In genomic region chr13:35189028-35189711, GRCm38 (mm10) we compare ENCODE assay signal across 8 mouse cellular contexts.
DNase-seq lines count a peak whose midpoint lies in the region; ATAC-seq and TF ChIP-seq lines count a peak whose summit lies in the region.

No protein-coding gene starts in this region.

- ATAC-seq in forebrain, embryonic 12.5 days (ENCODE audit: low FRiP score): no peak; the same call in 1 of the 2 replicates
- peak; percentile 69 for ATAC-seq in embryonic facial prominence, embryonic 15.5 days (ENCODE audit: insufficient number of reproducible peaks, low FRiP score, low TSS enrichment, low read depth)
- ATAC-seq in heart, postnatal 0 days (ENCODE audit: insufficient read depth, low read depth): no peak
- ATAC-seq in liver, postnatal 0 days: peak; percentile 71
- peak; percentile 65 for ATAC-seq in neural tube, embryonic 12.5 days (ENCODE audit: low FRiP score, low read depth)

- TF ChIP-seq EP300 in heart, postnatal 0 days (IDR thresholded peaks at IDR 0.05; ENCODE audit: low read depth): no peak
- no peak for TF ChIP-seq EP300 in liver, postnatal 0 days (IDR thresholded peaks at IDR 0.05; ENCODE audit: low read depth)

- peak overlapping the region; percentile 69 for H3K27ac ChIP-seq in forebrain, embryonic 10.5 days
- H3K27ac ChIP-seq in forebrain, embryonic 12.5 days: no peak overlapping the region
- H3K27ac ChIP-seq in embryonic facial prominence, embryonic 15.5 days (replicated peaks): peak overlapping the region; percentile 63; the same call in 1 of the 2 replicates
- 0 out of 2 replicates have a peak overlapping the region, but pooled peaks have one; percentile 25 for H3K27ac ChIP-seq in heart, postnatal 0 days (ENCODE audit: low read depth)
- 0 out of 2 replicates have a peak overlapping the region, but pooled peaks have one; percentile 14 for H3K27ac ChIP-seq in liver, postnatal 0 days (ENCODE audit: low read depth)
- no peak overlapping the region for H3K27ac ChIP-seq in neural tube, embryonic 12.5 days

- peaks cover 14% of the 10 kb centered on the region for H3K4me1 ChIP-seq in forebrain, embryonic 10.5 days
- no peaks in the 10 kb centered on the region for H3K4me1 ChIP-seq in forebrain, embryonic 12.5 days
- peaks cover 14% of the 10 kb centered on the region for H3K4me1 ChIP-seq in embryonic facial prominence, embryonic 15.5 days
- 0 out of 2 replicates have a peak, but pooled peaks cover 5% of the 10 kb centered on the region for H3K4me1 ChIP-seq in heart, postnatal 0 days (ENCODE audit: control insufficient read depth, insufficient read depth)
- no peaks in the 10 kb centered on the region for H3K4me1 ChIP-seq in liver, postnatal 0 days (ENCODE audit: insufficient read depth)
- peaks cover 6% of the 10 kb centered on the region for H3K4me1 ChIP-seq in neural tube, embryonic 12.5 days

- H3K9me3 ChIP-seq in forebrain, embryonic 10.5 days: no peaks in the 10 kb centered on the region
- H3K9me3 ChIP-seq in forebrain, embryonic 12.5 days: no peaks in the 10 kb centered on the region
- H3K9me3 ChIP-seq in embryonic facial prominence, embryonic 15.5 days (replicated peaks): no peaks in the 10 kb centered on the region
- no peaks in the 10 kb centered on the region for H3K9me3 ChIP-seq in heart, postnatal 0 days (replicated peaks; ENCODE audit: control insufficient read depth, low read length)
- no peaks in the 10 kb centered on the region for H3K9me3 ChIP-seq in liver, postnatal 0 days (ENCODE audit: low read length)
- H3K9me3 ChIP-seq in neural tube, embryonic 12.5 days: no peaks in the 10 kb centered on the region

- no peaks in the 10 kb centered on the region for H3K27me3 ChIP-seq in forebrain, embryonic 10.5 days (ENCODE audit: poor library complexity, severe bottlenecking)
- H3K27me3 ChIP-seq in forebrain, embryonic 12.5 days: no peaks in the 10 kb centered on the region
- no peaks in the 10 kb centered on the region for H3K27me3 ChIP-seq in embryonic facial prominence, embryonic 15.5 days
- H3K27me3 ChIP-seq in heart, postnatal 0 days (ENCODE audit: control insufficient read depth, insufficient read depth, low read length): no peaks in the 10 kb centered on the region
- H3K27me3 ChIP-seq in liver, postnatal 0 days (ENCODE audit: insufficient read depth, low read length): no peaks in the 10 kb centered on the region
- no peaks in the 10 kb centered on the region for H3K27me3 ChIP-seq in neural tube, embryonic 12.5 days (replicated peaks)

- no peak overlapping the region for H3K4me2 ChIP-seq in forebrain, embryonic 12.5 days
- peak overlapping the region; percentile 39 for H3K4me2 ChIP-seq in embryonic facial prominence, embryonic 15.5 days (replicated peaks)
- peak overlapping the region; percentile 26; the same call in 1 of the 2 replicates for H3K4me2 ChIP-seq in heart, postnatal 0 days (ENCODE audit: low read depth, low read length)
- no peak overlapping the region for H3K4me2 ChIP-seq in liver, postnatal 0 days (ENCODE audit: low read depth, low read length)
- H3K4me2 ChIP-seq in neural tube, embryonic 12.5 days (replicated peaks): peak overlapping the region; percentile 24; the same call in 1 of the 2 replicates

- peak; percentile 35 for DNase-seq in forebrain, embryonic 10.5 days (ENCODE audit: extremely low spot score, low spot score)
- DNase-seq in heart, postnatal 0 days (ENCODE audit: low spot score): no peak
- DNase-seq in kidney, postnatal 10 days: peak; percentile 74
- peak; percentile 64 for DNase-seq in liver, postnatal 0 days
- peak; percentile 78 to 88 for DNase-seq in thymus, adult 18-20 months

- H3K9ac ChIP-seq in forebrain, embryonic 12.5 days: no peak overlapping the region
- no peak overlapping the region for H3K9ac ChIP-seq in embryonic facial prominence, embryonic 15.5 days
- no peak overlapping the region for H3K9ac ChIP-seq in heart, postnatal 0 days (replicated peaks; ENCODE audit: low read depth, low read length)
- no peak overlapping the region for H3K9ac ChIP-seq in liver, postnatal 0 days (replicated peaks)
- H3K9ac ChIP-seq in neural tube, embryonic 12.5 days: peak overlapping the region; percentile 13; the same call in 1 of the 2 replicates

- 59% methylated on average over 16 of the region's 16 CpGs for WGBS in forebrain, embryonic 10.5 days
- 56% methylated on average over 16 of the region's 16 CpGs for WGBS in forebrain, embryonic 12.5 days
- WGBS in embryonic facial prominence, embryonic 15.5 days: 9% methylated on average over 16 of the region's 16 CpGs
- 44% methylated on average over 16 of the region's 16 CpGs for WGBS in heart, postnatal 0 days
- 23% methylated on average over 16 of the region's 16 CpGs for WGBS in liver, postnatal 0 days (ENCODE audit: insufficient replicate concordance)
- 55% methylated on average over 16 of the region's 16 CpGs for WGBS in neural tube, embryonic 12.5 days

- H3K4me3 ChIP-seq in forebrain, embryonic 10.5 days: no peak overlapping the region
- H3K4me3 ChIP-seq in forebrain, embryonic 12.5 days (replicated peaks): no peak overlapping the region
- H3K4me3 ChIP-seq in embryonic facial prominence, embryonic 15.5 days (replicated peaks): no peak overlapping the region
- H3K4me3 ChIP-seq in heart, postnatal 0 days (ENCODE audit: low read depth, low read length): no peak overlapping the region
- H3K4me3 ChIP-seq in liver, postnatal 0 days (ENCODE audit: low read depth, low read length): no peak overlapping the region
- no peak overlapping the region for H3K4me3 ChIP-seq in neural tube, embryonic 12.5 days

- H3K36me3 ChIP-seq in forebrain, embryonic 10.5 days (replicated peaks): no peaks in the 10 kb centered on the region
- H3K36me3 ChIP-seq in forebrain, embryonic 12.5 days (replicated peaks): no peaks in the 10 kb centered on the region
- H3K36me3 ChIP-seq in embryonic facial prominence, embryonic 15.5 days: no peaks in the 10 kb centered on the region
- H3K36me3 ChIP-seq in heart, postnatal 0 days (replicated peaks; ENCODE audit: control insufficient read depth, insufficient read depth, low read length): no peaks in the 10 kb centered on the region
- no peaks in the 10 kb centered on the region for H3K36me3 ChIP-seq in liver, postnatal 0 days (replicated peaks; ENCODE audit: insufficient read depth, low read length)
- H3K36me3 ChIP-seq in neural tube, embryonic 12.5 days: no peaks in the 10 kb centered on the region

- no peak for TF ChIP-seq CTCF in heart, postnatal 0 days (IDR thresholded peaks at IDR 0.05; ENCODE audit: low read depth)
- TF ChIP-seq CTCF in liver, postnatal 0 days (IDR thresholded peaks at IDR 0.05; ENCODE audit: low read depth): peak; percentile 19; the same call in 1 of the 2 replicates

Comparison
In these comparisons a context has a peak if more than half of its experiments do, and no peak if none do; other contexts are left out.
1. H3K27ac ChIP-seq: peak in forebrain, embryonic 10.5 days (single experiment), embryonic facial prominence, embryonic 15.5 days (single experiment), heart, postnatal 0 days (single experiment) and liver, postnatal 0 days (single experiment); none in forebrain, embryonic 12.5 days (single experiment) and neural tube, embryonic 12.5 days (single experiment).
2. ATAC-seq: peak in embryonic facial prominence, embryonic 15.5 days (single experiment), liver, postnatal 0 days (single experiment) and neural tube, embryonic 12.5 days (single experiment); none in forebrain, embryonic 12.5 days (single experiment) and heart, postnatal 0 days (single experiment).
3. H3K4me2 ChIP-seq: peak in embryonic facial prominence, embryonic 15.5 days (single experiment), heart, postnatal 0 days (single experiment) and neural tube, embryonic 12.5 days (single experiment); none in forebrain, embryonic 12.5 days (single experiment) and liver, postnatal 0 days (single experiment).